Mouse (Mus musculus) testis, adult 2 months (tissue): Measurements from ENCODE around the gene Gm17581. TPM values are rescaled to one million over a fixed set of nuclear protein-coding genes. Genes with fewer than 3 reads are reported as not detected.
A peak's percentile ranks its signal among the peaks of the same experiment; 100 is the strongest.

Experiments used
- H3K27ac ChIP-seq: fragments of 200-500 bp; 2 replicates; pipeline ENCODE4 v1.5.1; 2012; ENCODE audit warnings: low read depth, low read length; ENCODE audit not compliant: control insufficient read depth, insufficient read depth
- H3K27me3 ChIP-seq: fragments of 200-500 bp; 2 replicates; pipeline ENCODE4 v1.6.1; 2012; ENCODE audit warnings: mild to moderate bottlenecking, low read length, moderate library complexity; ENCODE audit not compliant: control insufficient read depth, insufficient read depth
- H3K36me3 ChIP-seq: fragments of 200-500 bp; 2 replicates; pipeline ENCODE4 v1.6.1; 2012; ENCODE audit warnings: mild to moderate bottlenecking, low read length; ENCODE audit not compliant: control insufficient read depth, insufficient read depth
- H3K4me1 ChIP-seq: fragments of 200-500 bp; 2 replicates; pipeline ENCODE4 v1.6.1; 2012; ENCODE audit warnings: low read length; ENCODE audit not compliant: control insufficient read depth, insufficient read depth
- H3K4me3 ChIP-seq: fragments of 200-500 bp; 2 replicates; pipeline ENCODE4 v1.5.1; 2012; ENCODE audit warnings: low read depth, mild to moderate bottlenecking, low read length, moderate library complexity, mixed read lengths; ENCODE audit not compliant: control insufficient read depth
- CTCF ChIP-seq: fragments of 200-500 bp; IDR thresholded peaks from 2 replicates; pipeline ENCODE4 v1.5.1; 2012; ENCODE audit warnings: low read depth, mild to moderate bottlenecking, inconsistent platforms, low read length, moderate library complexity; ENCODE audit not compliant: control insufficient read depth, insufficient read depth, insufficient replicate concordance
- POLR2A ChIP-seq: fragments of 200-500 bp; IDR thresholded peaks from 2 replicates; pipeline ENCODE4 v1.6.1; 2012; ENCODE audit warnings: low read depth, mild to moderate bottlenecking, inconsistent platforms, low read length, moderate library complexity; ENCODE audit not compliant: control insufficient read depth
- polyA plus RNA-seq: library from polyadenylated mRNA; depleted of rRNA; stranded (reverse); fragments of >200 nt; gene quantifications from 2 replicates; pipeline ENCODE4 v1.2.3, GENCODE M21; 2012

Gene Gm17581
- polyA plus RNA-seq, 1 experiment = not detected

DNA sequence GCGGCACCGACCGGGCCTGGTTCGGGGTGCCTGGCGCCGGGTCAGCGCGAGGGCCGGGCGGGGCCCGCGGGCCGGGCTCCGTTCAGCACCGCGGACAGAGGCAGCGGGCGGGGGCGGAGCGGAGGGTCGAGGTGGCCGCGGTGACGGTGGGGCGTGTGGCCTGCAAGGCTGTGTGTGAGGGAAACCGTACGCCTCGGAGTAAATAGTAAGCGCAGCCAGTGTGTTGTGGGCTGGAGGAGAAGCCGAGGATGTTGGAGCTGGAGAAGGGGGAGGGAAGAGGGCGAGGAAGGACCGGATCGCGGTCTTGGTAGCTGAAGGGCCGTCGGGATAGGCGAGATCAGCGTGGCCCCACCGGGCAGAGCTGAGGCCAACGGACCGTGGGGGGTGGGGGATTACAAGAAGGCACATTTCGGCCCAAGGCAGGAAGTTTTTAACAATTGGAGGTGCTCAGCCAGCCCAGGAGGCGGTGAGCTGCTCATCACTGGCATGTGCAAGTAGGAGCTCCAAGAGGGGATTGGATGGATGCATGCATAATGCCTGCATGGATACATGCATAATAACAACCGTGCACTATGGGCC, 40.1 kb upstream of the Gm17581 start:
- H3K27me3 ChIP-seq = peaks cover 5% of the 10 kb centered on the region
- no peaks in the 10 kb centered on the region for H3K36me3 ChIP-seq
- peaks cover 10% of the 10 kb centered on the region for H3K4me1 ChIP-seq
- H3K27ac ChIP-seq = no peak overlapping the region
- peak overlapping the region; percentile 87 for H3K4me3 ChIP-seq
- no peak for TF ChIP-seq POLR2A
- TF ChIP-seq CTCF = no peak

DNA sequence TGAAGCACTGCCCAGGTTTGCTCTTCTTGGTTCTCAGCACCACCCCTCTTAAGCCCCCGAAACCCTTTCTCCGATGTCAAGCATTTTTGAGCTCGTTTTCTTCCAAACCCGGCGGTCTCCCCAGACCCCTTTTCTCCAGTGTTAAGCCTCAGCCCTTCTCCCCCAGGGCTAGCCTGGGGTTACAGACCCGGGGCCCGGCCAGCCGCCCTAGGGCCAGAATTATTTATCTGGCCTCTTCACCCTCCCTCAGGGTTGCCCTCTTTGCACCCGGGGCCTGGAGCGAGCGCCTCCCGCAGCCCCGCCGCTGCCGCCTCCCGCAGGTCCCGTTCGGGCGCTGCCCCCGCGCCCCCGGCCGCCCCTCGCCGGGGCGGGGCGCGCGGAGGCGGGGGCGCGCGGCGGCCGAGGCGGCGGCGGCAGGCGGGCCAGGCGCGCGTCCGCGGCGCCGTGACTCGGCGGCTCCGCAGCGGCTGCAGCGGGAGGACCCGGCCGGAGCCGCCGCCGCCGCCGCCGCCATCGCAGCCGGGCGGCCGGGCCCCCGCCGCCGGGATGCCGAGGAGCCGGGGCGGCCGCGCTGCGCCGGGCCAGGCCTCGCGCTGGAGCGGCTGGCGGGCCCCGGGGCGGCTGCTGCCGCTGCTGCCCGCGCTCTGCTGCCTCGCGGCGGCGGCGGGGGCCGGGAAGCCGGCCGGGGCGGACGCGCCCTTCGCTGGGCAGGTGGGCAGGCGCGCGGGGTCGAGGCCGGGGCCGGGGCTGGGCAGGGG, 39.4 kb upstream of the Gm17581 start, which contains the start of gene Mmp24:
Gene Mmp24, plus strand, starts transcription at position 416 of the 758 bp plus-strand sequence.
- Histone ChIP-seq H3K27ac (no peak within 1 kb of the TSS), H3K4me3 (peak within 1 kb of the TSS; percentile 87), H3K27me3 (peaks cover 5% of the 10 kb centered on the region), H3K4me1 (peaks cover 10% of the 10 kb centered on the region), H3K36me3 (no peaks in the 10 kb centered on the region)
- TF ChIP-seq CTCF = no peak
- TF ChIP-seq POLR2A = no peak

DNA sequence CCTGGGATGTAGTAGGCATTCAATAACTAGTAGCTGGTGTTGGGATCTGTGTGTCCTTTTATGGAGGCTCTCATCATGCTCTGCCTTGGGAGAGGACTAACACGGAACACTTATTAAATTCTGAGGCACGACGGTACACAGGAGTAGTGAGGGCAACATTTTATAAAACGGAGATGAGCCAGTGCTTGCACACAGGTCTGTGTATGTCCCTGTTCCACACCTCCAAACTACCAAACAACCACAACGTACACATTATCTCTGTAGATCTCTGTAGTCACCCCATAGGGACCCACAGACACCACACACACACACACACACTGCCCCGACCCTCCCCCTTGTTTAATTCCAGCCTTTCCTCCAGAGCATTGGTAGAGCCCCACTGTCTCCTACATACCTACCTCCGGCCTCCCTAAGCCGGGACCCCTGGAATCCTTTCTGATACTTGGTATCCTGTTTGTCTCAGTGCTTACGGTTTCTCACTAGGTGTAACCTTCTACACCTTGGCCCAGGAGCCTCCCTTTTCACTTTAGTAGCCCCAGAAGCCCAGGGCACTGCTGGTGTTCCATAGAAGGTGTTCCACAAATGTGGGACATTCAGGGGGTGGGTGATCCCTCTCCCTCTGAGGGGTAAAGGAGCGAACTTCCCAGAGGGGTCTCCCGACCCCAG, 38.7 kb upstream of the Gm17581 start:
- peaks cover 5% of the 10 kb centered on the region for H3K27me3 ChIP-seq
- TF ChIP-seq POLR2A = no peak
- TF ChIP-seq CTCF = no peak
- H3K36me3 ChIP-seq = no peaks in the 10 kb centered on the region
- no peak overlapping the region for H3K27ac ChIP-seq
- no peak overlapping the region; the same call in 1 of the 2 replicates for H3K4me3 ChIP-seq
- peaks cover 10% of the 10 kb centered on the region for H3K4me1 ChIP-seq

DNA sequence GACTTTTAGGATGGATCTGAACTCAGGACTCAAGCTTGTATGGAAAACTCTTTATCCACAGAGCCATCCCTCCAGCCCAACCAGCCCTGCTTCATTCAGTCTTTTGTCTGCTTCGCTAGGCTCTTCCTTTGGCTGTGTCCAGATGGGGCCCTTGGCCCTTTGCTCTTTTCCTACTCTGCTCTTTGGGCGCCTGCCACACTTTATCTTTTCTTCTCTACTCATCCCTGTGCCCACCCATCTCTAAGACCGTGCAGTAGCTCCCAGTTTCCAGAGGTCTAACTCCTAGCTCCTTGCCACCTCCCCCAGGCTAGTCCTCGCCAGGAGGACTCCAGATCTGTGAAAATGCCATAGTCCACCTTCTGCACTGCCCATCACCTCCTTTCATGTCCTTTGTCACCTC, 38.0 kb upstream of the Gm17581 start:
- no peak for TF ChIP-seq CTCF
- TF ChIP-seq POLR2A = no peak
- Histone ChIP-seq H3K27me3 (peaks cover 5% of the 10 kb centered on the region), H3K36me3 (no peaks in the 10 kb centered on the region), H3K4me1 (peaks cover 10% of the 10 kb centered on the region), H3K4me3 (no peak overlapping the region), H3K27ac (no peak overlapping the region)

DNA sequence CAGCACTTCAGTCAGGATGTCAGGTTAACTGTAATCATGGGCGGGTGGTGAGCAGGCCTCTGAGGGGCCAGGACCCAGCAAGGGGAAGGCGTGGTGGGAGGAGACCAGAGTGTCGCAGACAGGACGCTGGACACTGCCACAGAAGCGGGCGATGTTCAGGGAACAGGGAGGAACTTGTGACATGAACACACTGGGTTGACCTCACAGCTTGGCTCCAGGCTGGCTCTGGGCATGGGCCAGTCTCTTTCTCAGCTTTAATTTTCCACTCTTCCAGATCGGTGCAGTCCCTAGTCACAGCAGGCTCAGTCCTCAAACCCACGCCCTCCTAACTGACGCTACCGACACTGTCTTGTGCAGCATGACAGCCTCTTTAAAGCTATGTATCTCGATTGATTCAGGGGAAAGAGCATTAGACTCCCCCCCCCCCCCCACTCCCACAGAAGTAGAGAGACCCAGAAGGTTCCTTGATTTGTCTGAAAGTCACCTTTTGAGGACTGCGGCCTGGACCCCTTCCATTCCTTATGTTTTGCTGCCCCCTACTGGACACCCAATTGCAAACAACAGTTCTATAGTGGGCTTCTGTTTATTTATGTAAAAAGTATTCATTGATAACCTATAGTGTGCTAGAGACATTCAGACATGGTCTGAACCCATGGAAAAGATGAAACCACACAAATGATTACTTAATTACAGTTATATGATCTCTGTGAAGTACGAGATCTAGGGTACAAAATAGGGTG, 29.2 kb upstream of the Gm17581 start:
- H3K27ac ChIP-seq = no peak overlapping the region
- H3K27me3 ChIP-seq = no peaks in the 10 kb centered on the region
- peaks cover 3% of the 10 kb centered on the region for H3K4me1 ChIP-seq
- H3K4me3 ChIP-seq = no peak overlapping the region
- H3K36me3 ChIP-seq = no peaks in the 10 kb centered on the region
- TF ChIP-seq CTCF (no peak), POLR2A (no peak)

DNA sequence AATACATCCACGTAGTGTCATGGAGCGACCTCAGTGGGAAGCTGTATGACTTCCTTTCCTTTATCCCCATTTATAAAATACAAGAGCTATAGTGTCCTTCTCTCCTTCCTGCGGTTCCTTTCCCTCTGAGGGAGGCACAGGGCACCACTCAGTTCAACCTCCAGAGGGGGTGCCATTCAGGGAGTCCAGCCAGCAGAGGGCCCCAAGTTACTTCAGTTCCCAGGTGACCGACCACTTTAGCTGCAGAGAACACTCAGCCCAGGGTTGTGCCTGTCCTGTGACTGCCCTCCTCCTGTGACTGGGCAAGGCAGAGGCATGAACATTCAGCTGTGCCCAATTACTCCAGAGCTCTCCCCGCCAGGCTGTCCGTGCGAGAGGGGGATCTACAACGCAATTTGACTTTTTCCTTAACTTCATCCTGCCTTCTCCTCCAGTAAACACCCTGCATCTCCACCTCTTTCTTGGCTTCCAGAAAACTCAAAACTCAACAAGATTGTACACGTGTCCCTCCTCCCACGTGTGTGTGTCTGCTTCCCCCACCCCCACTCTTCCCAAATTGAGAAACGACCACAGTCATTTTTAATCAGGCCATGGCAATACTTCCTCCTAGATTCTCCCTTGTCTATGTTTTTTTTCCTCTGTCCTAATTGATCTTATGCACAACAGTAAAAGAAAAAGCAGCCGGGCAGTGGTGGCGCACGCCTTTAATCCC, 21.3 kb upstream of the Gm17581 start:
- H3K27ac ChIP-seq = no peak overlapping the region
- no peak for TF ChIP-seq POLR2A
- no peak for TF ChIP-seq CTCF

DNA sequence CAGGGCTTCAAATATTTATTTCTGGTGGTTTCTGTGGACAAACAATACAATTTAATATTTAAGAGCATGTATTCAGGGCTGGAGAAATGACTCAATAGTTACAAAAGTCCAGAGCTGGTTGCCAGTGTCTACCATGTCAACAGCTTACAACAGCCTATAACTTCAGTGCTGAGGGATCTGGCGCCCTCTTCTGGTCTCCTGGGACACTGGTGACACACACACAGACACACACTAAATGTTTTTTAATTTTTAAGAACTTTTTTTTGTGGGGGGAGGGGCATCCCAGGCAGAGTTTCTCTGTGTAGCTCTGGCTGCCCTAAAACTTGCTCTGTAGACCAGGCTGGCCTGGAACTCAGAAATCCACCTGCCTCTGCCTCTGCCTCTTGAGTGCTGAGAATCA, 20.1 kb upstream of the Gm17581 start:
- Histone ChIP-seq H3K27me3 (0 out of 2 replicates have a peak, but pooled peaks cover 4% of the 10 kb centered on the region), H3K4me1 (peaks cover 10% of the 10 kb centered on the region), H3K4me3 (no peak overlapping the region), H3K36me3 (no peaks in the 10 kb centered on the region), H3K27ac (no peak overlapping the region)
- TF ChIP-seq CTCF (peak; percentile 44; the same call in 1 of the 2 replicates), POLR2A (no peak)

More for the DNA sequence above, 21.3 kb upstream of the Gm17581 start:
- Histone ChIP-seq H3K4me3 (no peak overlapping the region), H3K4me1 (peaks cover 8% of the 10 kb centered on the region), H3K27me3 (0 out of 2 replicates have a peak, but pooled peaks cover 4% of the 10 kb centered on the region), H3K36me3 (no peaks in the 10 kb centered on the region)
